Mouse (Mus musculus) brain, embryonic 14.5 days (tissue): ENCODE measurements around the gene Higd1c.

Experiments used
- CTCF ChIP-seq: fragments of 200-500 bp; IDR thresholded peaks from 2 replicates; pipeline ENCODE4 v1.5.1; 2012; ENCODE audit warnings: inconsistent platforms, mild to moderate bottlenecking, moderate library complexity, borderline replicate concordance; ENCODE audit not compliant: insufficient read depth, insufficient read length; ENCODE audit errors: extremely low read depth
- POLR2A ChIP-seq: fragments of 200-500 bp; IDR thresholded peaks from 2 replicates; pipeline ENCODE4 v1.6.1; 2012; ENCODE audit warnings: mild to moderate bottlenecking, inconsistent platforms, borderline replicate concordance; ENCODE audit not compliant: poor library complexity, insufficient read depth, insufficient read length, severe bottlenecking; ENCODE audit errors: extremely low read depth

DNA sequence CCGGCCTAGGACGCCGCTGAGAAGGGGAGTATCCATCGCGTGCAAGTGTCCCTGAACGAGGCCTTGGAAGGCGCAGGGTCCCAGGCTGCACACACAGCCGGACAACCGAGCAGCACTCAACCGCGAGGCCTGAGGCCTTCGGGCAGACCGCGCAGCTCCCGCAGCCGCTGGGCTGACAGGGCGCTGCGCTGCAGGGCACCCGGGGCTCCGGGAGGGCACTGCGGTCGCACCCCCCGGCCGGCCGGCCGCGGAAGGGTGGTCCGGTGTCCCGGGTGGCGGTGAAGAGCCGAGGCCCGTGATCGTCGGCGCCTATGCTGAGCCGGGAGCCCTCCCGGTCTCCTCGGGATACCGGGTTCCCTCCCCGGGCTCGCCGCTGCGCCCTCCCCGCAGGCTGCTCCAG, 58.1 kb downstream of the Higd1c start:
- TF ChIP-seq CTCF (no peak), POLR2A (no peak)
